Mouse (Mus musculus) erythroid progenitor cell, adult 5-6 weeks (primary cell): ENCODE results near the gene Gm4791. TPM values are rescaled to one million over a fixed set of nuclear protein-coding genes. Genes with fewer than 3 reads are reported as not detected.

Experiments
- ATAC-seq: replicated peaks from 2 replicates; pipeline ENCODE4 v1.8.0; 2016; ENCODE audit warnings: moderate number of reproducible peaks, mild to moderate bottlenecking, moderate TSS enrichment, inconsistent platforms; ENCODE audit not compliant: poor library complexity, low FRiP score, severe bottlenecking
- total RNA-seq, 2 experiments: library from RNA; stranded (forward) in 1 of 2; stranded (reverse) in 1 of 2; fragments of 150-400 nt in 1 of 2; fragments of 186-747, 209-891 nt in 1 of 2; gene quantifications; 2 replicates each; pipeline versions ENCODE4 v1.2.3 to v1.2.4; 2015 to 2017; ENCODE audit warnings: low replicate concordance in 2 of 2

The Gm4791 gene
- total RNA-seq (2015; ENCODE audit: low replicate concordance): not detected in 2 replicates
- total RNA-seq (2017; ENCODE audit: low replicate concordance): not detected in 2 replicates

DNA sequence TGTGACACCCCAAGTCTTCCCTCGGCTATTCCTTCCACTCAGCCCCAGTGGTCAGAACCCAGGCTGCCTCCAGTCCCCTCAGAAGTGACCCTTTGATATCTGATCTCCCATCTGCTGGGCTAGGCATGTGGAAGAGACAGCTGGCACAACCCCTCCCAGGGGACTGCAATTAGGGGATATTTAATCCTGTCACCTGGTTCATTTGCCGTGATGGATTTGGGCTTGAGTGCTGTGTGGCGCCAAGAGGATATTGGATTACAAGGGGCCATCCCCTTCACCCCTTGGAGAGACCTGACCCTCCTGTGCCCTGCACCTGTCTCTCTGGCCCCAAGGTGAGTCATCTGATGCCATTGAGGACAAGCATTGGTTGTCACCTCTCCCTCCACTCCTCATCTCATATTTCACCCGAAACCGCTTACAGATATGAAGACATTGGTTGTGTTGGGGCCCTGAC, at the start of gene Gm4791:
Gene Gm4791 (plus strand): TSS at position 404 of the 454 bp plus-strand sequence.
- no peak for ATAC-seq

DNA sequence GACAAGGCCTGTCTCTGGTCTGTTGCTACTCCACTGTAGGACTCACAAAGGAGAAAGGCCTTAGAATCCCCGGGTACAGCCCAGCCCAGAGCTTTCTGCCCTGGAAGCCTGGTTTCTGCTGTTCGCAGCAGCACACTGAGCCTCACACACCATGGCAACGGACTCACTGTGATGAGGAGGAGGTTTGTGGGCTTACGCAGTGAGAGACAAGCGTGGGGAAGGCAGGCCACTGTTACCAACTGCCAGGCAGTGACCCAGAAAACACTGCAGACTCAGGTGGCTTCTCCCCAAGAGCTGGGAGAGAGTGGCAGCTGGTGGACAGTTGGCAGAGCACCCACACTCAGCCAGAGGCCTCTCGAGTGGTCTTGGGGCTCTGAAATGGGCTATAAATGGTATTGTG, 42.3 kb upstream of the Gm4791 start:
- no peak for ATAC-seq

DNA sequence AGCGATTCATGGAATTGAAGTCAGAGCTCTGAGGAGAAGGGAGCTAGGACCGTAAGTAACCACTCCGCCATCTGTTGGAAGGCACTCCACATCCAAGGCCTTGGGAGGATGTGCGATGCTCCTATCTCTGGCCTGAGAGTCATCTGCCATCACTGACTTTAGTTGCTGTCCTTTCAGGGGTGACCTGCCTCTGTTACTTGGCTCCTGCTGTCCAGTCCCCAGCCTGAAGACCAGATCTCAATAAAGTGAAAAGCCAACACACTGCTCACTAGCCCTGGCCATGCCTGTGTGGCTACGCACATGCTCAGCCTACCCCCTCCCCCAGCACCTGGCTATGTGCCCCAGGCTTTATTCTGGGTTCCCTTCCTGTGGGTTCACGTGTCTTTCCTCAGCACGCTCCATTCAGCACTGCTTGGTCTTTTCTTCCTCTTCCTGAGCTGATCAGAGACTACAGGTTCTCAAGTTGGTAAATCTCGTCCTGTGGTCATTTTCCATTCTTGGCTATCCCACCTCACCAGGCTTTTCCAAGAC, 41.1 kb upstream of the Gm4791 start:
- no peak for ATAC-seq

DNA sequence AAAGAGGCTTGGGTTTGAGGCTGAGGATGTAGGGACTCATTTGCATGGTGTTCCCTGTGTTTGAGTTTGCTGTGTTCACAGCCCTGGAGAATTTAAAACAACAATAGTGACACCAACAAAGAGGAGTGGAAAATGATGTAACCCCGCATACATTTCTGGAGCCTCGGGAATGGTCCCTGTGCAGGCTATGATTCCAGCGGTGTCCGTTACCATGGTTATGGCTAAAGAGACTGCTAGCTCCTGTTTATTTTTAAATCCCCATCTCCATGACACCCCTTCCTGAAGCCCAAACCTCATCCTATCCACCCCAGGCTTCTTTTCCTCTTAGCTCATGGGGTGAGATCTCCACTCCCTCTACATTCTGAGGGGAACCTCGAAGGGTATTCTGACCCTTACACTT, 32.5 kb upstream of the Gm4791 start:
- ATAC-seq: no peak

DNA sequence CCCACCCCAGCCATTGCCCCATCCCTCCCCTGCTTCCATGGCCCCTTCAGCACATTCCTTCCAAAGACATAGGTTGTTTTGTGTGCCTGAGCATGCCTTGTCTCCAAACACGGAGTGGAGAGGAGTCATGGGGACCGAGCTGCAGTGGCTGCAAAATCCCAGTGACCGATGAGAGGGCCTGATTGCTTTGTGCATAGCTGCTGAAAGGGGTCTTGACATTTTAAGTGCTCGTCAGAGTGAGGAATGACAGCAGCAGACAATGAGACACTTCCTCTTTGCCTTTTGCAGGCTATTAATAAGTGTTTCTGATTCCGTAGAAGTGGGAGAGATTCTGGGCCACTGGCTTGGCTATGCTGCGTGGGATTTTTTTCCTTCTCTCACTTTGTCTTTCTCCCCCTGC, 29.6 kb upstream of the Gm4791 start:
- no peak for ATAC-seq

DNA sequence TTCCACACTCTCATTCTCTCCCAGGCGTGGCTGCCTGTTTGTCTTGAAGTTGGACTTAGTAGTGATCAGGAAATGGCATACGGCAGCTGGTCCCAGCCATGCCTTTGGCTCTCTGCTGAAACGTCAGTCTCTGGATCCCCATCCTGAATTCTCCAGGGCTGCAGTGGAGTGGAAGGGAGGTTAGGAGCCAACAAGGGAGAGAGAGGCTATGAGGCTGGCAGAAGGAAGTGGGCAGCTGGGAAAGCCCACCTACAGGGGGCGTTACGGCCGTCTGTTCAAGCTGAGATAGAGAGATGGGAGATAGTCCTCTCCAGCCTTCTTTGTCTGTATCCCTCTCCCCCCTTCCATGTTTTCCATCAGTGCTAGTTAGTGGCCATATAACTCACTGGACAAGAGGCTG, 29.1 kb upstream of the Gm4791 start:
- no peak for ATAC-seq

DNA sequence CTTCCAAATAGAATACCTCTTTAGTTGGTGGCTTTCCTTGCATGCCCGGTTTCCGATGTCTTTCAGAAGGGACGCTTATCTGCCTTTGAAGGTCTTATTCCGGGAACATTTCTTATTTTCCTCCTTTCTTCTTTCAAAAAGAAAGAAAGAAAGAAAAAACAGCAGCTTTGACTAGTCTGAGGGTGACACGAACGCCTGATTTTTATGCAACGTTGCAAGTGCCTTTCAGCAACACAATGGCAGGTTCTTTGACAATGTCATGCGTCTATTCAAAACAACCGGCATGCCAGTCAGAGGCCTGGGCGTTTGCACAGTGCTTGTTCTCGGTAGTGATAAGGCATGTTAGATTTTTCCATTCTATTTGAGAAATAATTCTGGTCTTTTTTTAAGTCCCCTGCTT, 19.7 kb upstream of the Gm4791 start:
- no peak for ATAC-seq

DNA sequence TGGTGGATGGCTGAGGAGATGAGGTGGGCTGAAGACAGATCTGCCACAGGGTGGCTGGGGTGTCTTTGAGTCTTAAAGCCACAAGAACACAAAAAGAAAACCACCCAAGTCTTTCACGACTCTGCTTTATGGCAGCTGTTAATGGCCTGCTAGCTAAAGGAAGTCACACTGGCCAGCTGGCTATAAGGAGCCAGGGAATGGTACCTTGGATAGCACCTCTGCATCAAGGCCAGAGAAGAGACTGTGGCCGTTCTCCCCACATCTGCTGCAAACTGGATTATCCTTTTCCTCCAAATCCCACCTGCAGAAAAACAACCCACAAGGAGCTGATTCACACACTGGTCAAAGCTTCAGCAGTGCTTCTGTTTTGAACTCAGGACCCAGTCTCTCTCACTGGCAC, 18.4 kb upstream of the Gm4791 start:
- ATAC-seq: no peak

DNA sequence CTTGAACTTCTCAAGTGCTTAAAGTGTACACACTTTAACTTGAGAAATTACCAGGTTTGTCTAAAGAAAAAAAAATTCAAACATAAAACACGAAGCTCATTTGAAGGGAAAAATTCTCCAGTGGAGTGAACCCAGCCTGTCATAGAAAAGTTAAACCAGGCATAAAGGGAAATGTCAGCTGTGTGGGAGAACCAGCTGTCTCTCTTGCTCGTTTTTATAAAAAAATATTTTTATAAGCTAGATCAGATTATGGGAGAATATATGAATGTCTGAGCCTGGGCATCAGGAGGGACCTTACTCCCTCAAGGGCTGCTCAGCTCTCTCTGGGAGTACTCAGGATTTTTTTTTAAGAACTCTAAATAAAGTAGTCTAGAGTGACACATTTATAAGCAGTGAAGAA, 15.1 kb upstream of the Gm4791 start:
- ATAC-seq: no peak

DNA sequence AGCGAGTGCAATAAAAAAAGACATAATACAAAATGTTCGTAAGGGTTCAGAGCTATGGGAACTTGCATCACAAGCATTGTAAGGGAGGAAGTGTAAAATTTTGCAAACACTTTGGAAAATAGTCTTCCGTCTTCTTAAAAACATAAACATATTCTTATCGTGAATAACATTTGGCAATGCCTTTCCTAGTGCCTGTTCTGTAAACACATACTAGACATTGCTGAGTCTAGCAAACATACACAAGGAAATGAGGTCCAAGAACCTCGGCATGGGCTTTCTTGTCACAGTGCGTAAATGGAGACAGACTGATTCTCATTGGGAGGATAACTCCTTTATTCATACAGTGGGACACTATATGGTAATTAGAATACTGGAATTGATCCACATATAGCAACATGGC, 43.0 kb downstream of the Gm4791 start:
- no peak for ATAC-seq
